Mouse (Mus musculus): ENCODE data around the gene Galnt2.

Gene Galnt2

DNA sequence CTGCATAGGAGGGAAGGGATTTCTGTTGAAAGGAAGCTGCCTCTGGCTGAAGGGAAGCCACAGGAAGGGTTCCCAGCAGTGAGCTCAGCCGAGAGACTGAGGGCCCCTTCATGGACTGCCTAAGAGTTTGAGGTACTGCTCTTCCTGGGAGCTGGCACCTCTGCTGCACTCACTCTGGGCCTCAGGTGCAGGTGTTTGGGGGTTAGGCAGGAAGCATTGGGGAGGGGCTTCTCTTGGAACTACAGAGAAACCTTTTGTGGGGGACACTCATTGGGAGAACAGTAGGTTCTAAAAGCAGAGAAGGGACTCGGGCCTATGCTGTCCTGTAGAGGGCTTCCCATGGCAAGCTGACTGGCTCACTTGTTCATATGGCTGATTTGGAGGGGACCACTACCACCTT is 3.3 kb downstream of the Galnt2 start:
- DNase-seq (ENCODE audit: low read depth, low spot score), result no peak

DNA sequence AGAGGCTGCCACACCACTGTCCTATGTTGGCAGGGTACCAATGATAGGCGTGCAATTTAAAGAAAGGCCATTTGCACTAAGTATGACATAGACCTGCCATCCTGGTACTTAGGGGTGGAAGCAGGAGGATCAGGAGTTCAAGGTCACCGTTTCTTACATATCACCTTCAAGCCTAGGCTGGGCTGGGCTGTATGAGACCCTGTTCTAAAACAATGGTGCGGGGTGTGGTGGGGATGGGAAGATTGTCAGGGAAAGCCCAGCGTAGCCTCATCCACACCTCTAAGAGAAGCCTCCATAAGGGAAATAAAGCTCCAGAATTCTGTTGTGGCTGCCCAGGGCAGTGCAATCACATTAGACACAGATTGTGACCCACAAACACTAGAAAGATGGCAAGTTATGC is 4.3 kb downstream of the Galnt2 start:
- no peak for DNase-seq (ENCODE audit: low read depth, low spot score)

GRCm38 (mm10) chr8:124239350-124239749 is 8.2 kb downstream of the Galnt2 start:
- no peak for DNase-seq (ENCODE audit: low read depth, low spot score)

- DNase-seq (ENCODE audit: low read depth, low spot score), result no peak
These were observed 9.7 kb downstream of the Galnt2 start for GRCm38 (mm10) chr8:124240932-124241331.

DNA sequence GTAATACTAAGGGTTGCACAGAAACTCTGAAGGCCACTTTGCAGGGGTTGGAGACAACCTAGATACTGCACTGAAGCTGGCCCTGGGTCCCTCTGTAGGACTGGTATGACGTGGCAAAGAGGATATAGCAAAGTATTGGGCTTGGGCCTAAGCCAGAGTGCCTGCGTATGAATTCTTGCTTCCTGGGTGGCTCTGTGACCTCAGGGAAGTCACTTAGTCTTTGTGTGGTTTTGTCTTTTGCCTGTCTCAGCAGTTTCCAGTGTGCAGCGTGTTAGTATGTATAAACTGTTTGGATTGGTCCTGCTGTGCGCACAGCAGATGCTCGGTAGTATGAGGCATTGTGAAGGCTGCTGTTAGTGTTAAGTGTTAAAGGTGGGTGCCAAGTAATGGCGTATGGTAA is 11.0 kb downstream of the Galnt2 start:
- no peak for DNase-seq (ENCODE audit: low read depth, low spot score)

GRCm38 (mm10) chr8:124242913-124243312 is 11.7 kb downstream of the Galnt2 start:
- no peak for DNase-seq (ENCODE audit: low read depth, low spot score)

GRCm38 (mm10) chr8:124247581-124247980 is 16.4 kb downstream of the Galnt2 start:
- DNase-seq (ENCODE audit: low read depth, low spot score), result no peak

GRCm38 (mm10) chr8:124248688-124249087 is 17.5 kb downstream of the Galnt2 start:
- no peak for DNase-seq (ENCODE audit: low read depth, low spot score)

GRCm38 (mm10) chr8:124250255-124250654 is 19.1 kb downstream of the Galnt2 start:
- no peak for DNase-seq (ENCODE audit: low read depth, low spot score)

DNA sequence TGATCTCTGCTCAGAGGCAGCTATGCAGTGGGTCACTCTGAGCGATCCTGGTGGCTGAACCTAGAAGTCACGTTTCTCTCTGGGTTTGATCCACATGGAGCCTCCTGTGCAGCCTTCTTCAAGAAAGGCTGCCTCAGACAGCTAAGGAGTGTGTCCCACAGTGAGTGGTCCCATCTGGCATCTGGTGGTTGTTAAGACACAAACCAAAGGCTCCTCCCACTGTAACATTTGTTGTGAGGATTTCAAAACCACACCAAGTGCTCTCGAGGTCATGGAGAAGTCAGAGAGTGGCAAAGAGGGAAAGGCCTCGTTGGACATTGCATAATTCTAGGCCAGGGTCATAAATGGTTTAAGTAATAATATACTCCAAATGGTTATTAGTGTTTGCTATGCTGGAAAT is 19.6 kb downstream of the Galnt2 start:
- no peak for DNase-seq (ENCODE audit: low read depth, low spot score)

GRCm38 (mm10) chr8:124252533-124252950 is 21.4 kb downstream of the Galnt2 start:
- DNase-seq (ENCODE audit: low read depth, low spot score), result no peak

- no peak for DNase-seq (ENCODE audit: low read depth, low spot score)
These were observed 22.7 kb downstream of the Galnt2 start for GRCm38 (mm10) chr8:124253939-124254338.

GRCm38 (mm10) chr8:124256841-124257240 is 25.6 kb downstream of the Galnt2 start:
- DNase-seq (ENCODE audit: low read depth, low spot score), result no peak

DNA sequence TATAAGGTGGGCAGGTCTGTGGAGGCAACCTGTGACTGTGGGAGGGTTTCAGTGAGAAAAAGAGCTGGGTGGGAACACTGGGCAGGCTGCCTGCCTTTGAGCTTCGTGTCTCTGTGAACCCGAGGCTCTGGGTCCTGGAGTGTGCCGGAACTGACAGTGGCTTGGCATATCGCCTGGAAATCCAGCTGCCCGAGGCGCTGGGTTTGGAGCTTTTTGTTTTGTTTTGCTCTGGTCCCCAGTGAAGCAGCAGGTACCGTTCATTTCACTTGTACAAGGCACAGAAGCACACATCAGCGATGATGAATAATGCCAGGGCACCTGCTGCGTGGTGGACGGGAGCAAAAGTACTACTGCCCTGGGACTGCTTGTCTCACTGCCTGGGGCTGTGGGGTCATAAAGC is 26.2 kb downstream of the Galnt2 start:
- DNase-seq (ENCODE audit: low read depth, low spot score), result no peak

DNA sequence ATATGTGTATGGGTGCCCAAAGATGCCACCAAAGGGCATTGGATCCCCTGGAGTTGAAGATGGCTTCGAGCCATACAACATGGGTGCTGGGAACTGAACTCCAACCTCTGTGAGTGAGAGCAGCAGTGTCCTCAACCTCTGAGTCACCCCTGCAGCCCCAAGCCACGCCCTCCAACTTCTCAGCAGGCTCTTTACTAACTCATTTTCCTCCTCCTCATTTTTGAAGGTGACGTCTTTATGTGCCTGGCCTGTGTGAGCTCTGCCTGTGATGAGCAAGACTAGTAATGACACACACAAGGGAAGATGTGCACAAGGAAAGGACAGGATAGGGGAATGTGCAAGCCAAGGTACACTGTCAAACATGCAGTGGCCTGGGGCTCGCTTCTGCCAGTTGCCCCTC is 28.0 kb downstream of the Galnt2 start:
- no peak for DNase-seq (ENCODE audit: low read depth, low spot score)

DNA sequence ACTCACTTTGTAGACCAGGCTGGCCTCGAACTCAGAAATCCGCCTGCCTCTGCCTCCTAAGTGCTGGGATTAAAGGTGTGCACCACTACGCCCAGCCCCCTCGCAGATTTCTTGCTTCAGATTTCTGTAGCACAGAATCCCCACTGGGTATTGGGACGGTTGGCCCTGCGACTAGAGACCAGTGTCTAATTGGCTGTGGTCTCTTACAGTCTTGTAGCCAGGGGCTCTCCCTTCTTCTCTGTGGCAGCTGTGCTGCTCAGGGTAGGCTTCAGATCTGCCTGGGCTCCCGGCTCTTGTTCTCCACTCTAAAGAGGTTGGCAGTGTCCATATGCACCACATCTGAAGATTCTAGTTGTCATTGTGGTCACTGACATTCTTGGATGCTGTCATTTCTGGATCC is 28.7 kb downstream of the Galnt2 start:
- no peak for DNase-seq (ENCODE audit: low read depth, low spot score)

- DNase-seq (ENCODE audit: low read depth, low spot score), result no peak
These were observed 29.2 kb downstream of the Galnt2 start for GRCm38 (mm10) chr8:124260371-124260770.

GRCm38 (mm10) chr8:124263058-124263457 is 31.9 kb downstream of the Galnt2 start:
- DNase-seq (ENCODE audit: low read depth, low spot score), result no peak

DNA sequence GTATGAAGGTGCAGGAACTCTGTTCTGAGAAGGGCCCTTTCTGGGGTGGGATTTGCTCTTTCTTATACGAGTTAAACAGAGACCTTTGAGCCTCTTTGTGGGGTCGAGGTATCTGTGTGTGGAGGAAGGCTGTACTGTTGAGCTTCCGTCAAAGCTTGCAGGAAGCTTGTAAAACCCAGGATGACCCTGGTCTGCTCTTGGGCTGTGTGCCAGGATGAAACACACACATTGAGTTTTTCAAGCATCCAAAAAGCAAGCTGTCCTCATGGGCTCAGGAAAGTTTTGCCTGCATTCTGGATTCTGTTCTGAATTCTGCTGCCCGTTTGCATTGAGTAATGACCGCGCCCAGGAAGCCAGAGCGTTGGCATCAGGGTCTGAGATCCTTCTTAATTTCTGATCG is 32.8 kb downstream of the Galnt2 start:
- no peak for DNase-seq (ENCODE audit: low read depth, low spot score)

- DNase-seq (ENCODE audit: low read depth, low spot score), result no peak
These were observed 33.5 kb downstream of the Galnt2 start for GRCm38 (mm10) chr8:124264671-124265070.

GRCm38 (mm10) chr8:124265130-124265529 is 33.9 kb downstream of the Galnt2 start:
- no peak for DNase-seq (ENCODE audit: low read depth, low spot score)

DNA sequence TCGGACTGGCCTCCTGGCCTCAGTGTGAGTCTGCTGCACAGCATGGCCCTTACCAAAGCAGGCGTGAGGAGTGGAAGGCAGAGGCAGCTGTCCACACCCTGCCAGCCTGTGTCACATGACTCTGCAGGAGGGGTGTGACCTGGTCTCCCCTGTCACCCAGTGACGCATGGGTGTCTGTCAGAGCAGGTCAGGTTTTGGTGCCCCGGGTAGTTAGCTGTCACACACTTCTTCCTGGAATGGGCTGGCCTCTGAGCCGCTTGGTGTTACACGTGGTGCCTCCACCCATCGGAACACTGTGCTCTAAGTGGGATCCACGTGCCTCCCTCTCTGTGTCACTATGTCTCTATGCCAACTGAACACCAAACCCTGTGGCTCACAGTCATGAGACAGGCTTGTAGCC is 34.6 kb downstream of the Galnt2 start:
- no peak for DNase-seq (ENCODE audit: low read depth, low spot score)

DNA sequence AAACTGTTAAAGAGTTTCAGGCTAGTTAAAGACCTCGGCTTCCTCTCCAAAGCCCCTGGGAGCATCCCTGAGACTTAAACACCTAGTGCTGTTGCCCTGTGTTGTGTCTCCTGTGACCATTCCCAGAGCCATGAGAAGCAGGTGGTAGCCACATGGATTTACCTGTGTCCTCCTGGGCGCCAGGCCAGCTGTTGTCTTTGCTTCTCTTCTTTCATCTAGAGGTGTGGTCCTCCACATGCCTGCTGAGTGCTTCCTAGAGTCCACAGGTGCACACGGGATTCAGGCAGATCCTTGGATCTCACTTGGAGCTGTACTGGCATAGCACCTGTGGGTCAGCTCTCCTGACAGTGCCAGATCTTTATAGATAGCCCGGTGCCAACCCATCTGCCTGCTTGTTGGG is 36.0 kb downstream of the Galnt2 start:
- DNase-seq (ENCODE audit: low read depth, low spot score), result no peak

- DNase-seq (ENCODE audit: low read depth, low spot score), result no peak
These were observed 39.3 kb downstream of the Galnt2 start for GRCm38 (mm10) chr8:124270504-124270903.

DNA sequence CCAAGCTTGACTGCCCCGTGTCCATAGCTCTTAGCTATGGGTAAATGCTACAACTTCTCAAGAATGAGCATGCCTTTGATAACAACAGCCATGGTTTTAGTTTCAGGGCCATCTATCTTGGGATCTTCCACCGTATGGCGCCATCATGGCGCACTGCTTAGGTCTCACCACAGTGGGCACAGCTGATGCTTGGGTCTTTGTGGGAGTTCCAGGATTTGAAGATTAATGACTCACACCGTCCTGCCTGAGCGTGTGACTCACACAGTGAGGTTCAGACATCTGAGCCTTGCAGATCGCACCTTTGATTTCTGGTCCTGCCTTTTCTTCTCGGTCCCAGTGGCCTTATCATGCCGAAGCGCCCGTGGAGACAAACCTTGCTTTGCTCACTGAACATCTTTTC is 39.7 kb downstream of the Galnt2 start:
- DNase-seq (ENCODE audit: low read depth, low spot score), result no peak

All from brain, embryonic 18.5 days (tissue).